Mouse (Mus musculus): ENCODE data around the gene Tmem50b. TPM values are rescaled to one million over a fixed set of nuclear protein-coding genes. Genes with fewer than 3 reads are reported as not detected.
A peak's percentile ranks its signal among the peaks of the same experiment; 100 is the strongest.

The Tmem50b gene
- total RNA-seq, 4 experiments from 2014 or later, result 78.8 to 108 (median 89.8) TPM

- no peak for DNase-seq (ENCODE audit: low spot score in 2 of 2)
Measured at GRCm38 (mm10) chr16:91565292-91565951, 32.2 kb downstream of the Tmem50b start.

GRCm38 (mm10) chr16:91564580-91565291, 32.9 kb downstream of the Tmem50b start:
- no peak for DNase-seq (ENCODE audit: low spot score in 2 of 2)

- DNase-seq (ENCODE audit: low spot score in 2 of 2), result no peak
Measured at GRCm38 (mm10) chr16:91561541-91562457, 35.8 kb downstream of the Tmem50b start.

DNA sequence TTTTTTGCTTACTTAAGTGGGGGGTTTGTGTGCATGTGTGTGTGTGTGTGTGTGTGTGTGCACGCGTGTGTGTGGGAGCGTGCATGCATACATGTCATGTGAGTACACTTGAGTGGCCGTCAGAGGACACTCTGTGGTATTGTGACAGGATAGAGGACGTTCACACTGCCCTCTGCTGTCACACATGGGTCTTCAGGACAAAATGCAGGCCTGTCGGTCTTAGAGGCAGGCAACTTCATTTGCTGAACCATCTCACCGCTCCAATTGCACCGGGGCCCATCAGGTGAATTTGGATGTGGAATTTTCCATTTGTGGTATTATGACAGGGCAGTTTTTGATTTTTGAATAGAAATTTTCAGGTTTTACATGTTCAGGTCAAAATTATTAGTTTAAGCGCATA, 36.5 kb downstream of the Tmem50b start:
- no peak for DNase-seq (ENCODE audit: low spot score in 2 of 2)

DNA sequence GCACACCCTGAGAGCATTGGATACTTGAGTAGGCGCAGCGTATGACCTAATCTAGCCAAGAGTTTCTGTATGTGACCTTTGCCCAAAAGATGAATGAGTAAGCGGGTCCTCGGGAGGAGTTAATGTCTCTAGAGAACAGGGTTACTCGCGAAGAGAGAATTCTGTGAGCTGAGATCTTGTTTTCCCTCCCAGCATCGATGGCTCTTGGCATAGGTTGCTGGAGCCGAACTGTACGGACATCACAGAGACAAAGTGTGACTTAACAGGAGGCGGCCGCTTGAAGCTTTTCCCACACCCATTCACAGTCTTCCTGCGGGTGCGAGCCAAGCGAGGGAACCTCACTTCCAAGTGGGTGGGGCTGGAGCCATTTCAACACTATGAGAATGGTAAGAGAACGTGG, 39.9 kb downstream of the Tmem50b start:
- no peak for DNase-seq (ENCODE audit: low spot score in 2 of 2)

DNA sequence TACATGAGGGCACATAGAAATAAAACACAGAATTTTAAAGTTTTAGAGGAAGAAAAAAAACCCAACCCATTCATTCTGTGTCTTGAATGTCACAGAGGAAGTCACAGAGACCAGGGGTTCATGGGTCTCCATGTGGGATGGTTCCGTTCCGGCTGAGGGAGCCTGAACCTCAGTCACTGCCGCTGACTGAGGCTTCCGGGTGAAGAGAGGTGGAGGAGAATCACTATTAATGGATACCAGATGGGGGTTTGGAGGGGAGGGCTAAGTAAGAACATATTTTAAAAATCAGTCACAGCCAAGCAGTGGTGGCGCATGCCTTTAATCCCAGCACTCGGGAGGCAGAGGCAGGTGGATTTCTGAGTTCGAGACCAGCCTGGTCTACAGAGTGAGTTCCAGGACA, 40.4 kb downstream of the Tmem50b start:
- DNase-seq (ENCODE audit: low spot score in 2 of 2), result no peak

GRCm38 (mm10) chr16:91556659-91557058, 40.9 kb downstream of the Tmem50b start:
- no peak for DNase-seq (ENCODE audit: low spot score in 2 of 2)

DNA sequence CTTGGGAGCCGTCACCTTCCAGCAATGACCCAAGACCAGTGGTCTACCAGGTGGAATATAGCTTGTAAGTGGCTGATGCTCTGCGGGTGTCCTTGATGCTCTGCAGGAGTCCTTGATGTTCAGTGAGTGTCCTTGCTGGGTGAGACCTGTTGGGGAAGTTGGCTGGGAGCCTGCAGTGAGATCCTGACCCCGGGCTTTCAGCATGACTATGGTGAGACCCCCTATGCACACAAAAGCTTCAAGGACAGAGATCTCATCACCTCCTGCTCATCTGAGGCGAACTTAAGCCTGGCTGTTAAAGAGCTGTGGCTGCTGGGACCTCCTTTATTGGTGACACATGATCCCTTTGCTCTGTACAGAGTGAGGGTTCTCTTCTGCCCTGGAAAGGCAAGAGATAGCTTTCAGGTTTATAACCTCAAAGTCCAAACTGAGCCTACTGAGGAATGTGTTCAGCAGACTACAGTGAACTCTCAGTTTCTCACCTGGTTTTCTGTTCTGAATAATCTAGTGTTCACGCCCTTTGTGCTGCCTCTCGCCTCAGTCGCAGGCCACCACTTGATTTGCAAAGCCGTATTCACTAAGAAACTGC, 42.5 kb downstream of the Tmem50b start:
- no peak for DNase-seq (ENCODE audit: low spot score in 2 of 2)

DNA sequence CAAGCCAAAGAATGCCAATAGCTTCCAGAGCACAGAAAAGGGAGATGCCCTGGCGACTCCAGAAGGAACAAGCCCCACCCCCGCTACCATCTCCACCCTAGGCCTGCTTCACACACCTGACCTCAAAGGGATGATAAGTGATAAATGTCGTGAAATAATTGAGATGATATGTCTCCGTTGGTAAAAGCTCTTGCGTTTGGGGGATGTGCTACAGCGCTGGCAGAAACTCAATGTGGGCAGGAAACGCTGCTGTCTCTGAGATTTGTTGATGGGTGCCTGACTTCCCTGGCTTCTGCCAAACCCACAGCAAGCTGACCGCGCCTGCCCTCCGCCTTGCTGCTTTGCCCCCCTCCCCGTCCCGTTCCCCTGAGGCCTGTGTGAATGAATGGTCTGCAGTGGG, 44.0 kb downstream of the Tmem50b start:
- DNase-seq (ENCODE audit: low spot score in 2 of 2), result no peak

GRCm38 (mm10) chr16:91552072-91552471, 45.5 kb downstream of the Tmem50b start:
- DNase-seq (ENCODE audit: low spot score in 2 of 2), result no peak

DNA sequence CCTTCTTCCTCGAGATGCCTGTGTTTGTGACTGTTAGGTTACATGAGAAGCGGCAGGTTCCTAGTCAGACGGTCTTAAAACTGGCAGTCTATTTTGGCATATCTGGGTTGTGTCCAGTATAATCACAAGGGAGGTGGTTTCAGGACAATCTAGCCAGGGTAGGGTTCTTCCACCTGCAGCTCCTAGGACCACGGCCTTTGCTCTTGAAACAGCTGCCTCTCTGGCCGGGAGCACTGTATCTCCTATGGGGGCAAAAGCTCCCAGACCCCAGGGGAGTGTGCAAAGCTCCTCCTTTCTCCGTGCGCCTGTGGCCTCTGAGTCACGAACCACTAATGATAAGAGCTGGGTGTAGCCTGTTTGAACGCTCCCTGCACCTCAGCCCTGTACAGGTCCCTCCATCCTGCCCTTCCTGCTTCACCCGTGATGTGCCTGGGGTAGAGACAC, 46.5 kb downstream of the Tmem50b start:
- no peak for DNase-seq (ENCODE audit: low spot score in 2 of 2)

GRCm38 (mm10) chr16:91549616-91550015, 48.0 kb downstream of the Tmem50b start:
- DNase-seq (ENCODE audit: low spot score in 2 of 2), result no peak

- DNase-seq (ENCODE audit: low spot score in 2 of 2), result no peak
Measured at GRCm38 (mm10) chr16:91548996-91549395, 48.6 kb downstream of the Tmem50b start.

DNA sequence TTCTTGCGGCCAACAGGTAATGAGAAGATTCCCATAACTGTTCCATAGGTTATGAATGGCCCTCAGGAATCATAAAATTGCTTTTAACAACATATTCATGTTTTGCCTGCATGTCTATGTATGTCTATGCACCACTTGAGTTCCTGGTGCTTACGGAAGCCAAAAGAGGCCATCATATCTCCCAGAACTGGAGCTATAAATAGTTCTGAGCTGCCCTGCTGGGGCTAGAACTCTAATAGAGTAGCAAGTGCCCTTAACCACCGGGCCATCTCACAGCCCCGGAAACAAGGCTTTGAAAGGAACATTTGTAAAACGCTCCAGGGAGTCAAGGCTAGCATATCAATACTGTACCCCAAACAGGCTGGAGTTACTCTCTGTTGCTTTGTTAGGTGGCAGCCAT, 49.0 kb downstream of the Tmem50b start:
- DNase-seq (ENCODE audit: low spot score in 2 of 2), result no peak

- DNase-seq (ENCODE audit: low spot score in 2 of 2), result no peak
Measured at GRCm38 (mm10) chr16:91547974-91548373, 49.6 kb downstream of the Tmem50b start.

GRCm38 (mm10) chr16:91546836-91547741, 50.5 kb downstream of the Tmem50b start, which contains the start of gene Ifngr2:
Gene Ifngr2, plus strand, starts transcription at chr16:91547072.
- DNase-seq (ENCODE audit: low spot score in 2 of 2), result peak in 1 of 2 experiments; percentile 32

DNA sequence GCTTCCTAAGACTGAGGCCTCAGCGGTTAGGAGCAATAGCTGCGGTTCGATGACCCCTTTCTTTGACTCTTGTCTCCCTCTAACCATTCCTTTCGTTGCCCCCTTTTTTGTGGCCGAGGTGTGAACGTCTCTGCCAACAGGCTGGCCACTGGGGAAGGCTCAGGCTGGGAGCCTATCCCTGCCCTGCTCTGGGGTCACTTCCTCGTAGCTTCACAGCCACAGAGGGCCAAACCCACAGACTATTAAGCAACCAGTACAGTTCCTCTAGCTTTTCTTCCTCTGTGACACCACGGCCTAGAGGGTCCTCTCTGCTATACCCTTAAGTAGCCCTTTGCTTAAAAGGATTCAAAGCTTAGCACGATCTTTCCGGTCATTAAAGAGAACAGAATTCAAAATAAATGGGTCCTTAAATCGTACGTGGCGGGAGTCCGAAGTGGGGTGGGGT, 51.2 kb downstream of the Tmem50b start:
- DNase-seq (ENCODE audit: low spot score in 2 of 2), result no peak

DNA sequence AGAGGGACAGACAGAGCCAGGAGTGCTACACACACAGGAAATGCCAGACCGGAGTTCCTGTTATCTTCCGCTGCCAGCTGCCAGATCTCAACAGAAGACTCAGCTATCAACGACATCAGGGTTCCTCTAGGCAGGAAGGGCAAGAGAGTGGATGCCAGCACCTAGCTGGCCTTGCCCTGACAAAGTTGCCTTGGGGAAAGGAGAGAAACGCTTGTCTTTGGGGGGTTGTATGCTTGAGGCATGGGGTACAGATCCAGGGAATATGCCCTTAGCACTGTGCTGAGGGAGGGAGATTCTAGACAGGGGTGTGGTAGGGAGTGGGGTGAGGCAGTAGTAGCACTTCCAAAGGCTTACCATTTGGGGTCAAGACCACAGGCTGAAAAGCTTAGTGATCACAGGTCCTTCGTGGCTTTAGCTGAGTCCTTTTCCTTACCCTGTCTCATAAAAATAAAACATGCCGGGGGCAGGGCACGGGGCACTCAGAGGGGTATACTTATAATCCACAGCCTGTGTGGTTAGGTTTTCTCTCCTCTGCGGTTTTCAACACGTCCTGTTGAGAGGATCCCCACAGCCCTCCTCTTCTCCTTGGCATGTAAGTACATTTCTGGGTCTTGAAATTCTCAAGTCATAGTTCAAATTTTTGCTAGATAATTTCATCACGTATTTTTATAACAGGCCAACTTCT, 51.9 kb downstream of the Tmem50b start:
- no peak for DNase-seq (ENCODE audit: low spot score in 2 of 2)

- DNase-seq (ENCODE audit: low spot score in 2 of 2), result no peak
Measured at GRCm38 (mm10) chr16:91543619-91544018, 54.0 kb downstream of the Tmem50b start.
